ENCODE assay signal across 8 mouse cellular contexts in genomic region chr10:51677548-51678250, GRCm38 (mm10). TPM values are rescaled to one million over a fixed set of nuclear protein-coding genes. Genes with fewer than 3 reads are reported as not detected.
DNase-seq lines count a peak whose midpoint lies in the region; ATAC-seq and TF ChIP-seq lines count a peak whose summit lies in the region.

Gene Rfx6, plus strand, starts transcription at chr10:51677756.

- no peaks in the 10 kb centered on the region for H3K9me3 ChIP-seq in ES-E14 (ENCODE audit: control insufficient read depth, insufficient read depth, low read depth, low read length)
- no peaks in the 10 kb centered on the region for H3K9me3 ChIP-seq in forebrain, embryonic 13.5 days (replicated peaks)
- H3K9me3 ChIP-seq in midbrain, embryonic 15.5 days, result no peaks in the 10 kb centered on the region

- peak within 1 kb of the TSS; percentile 20; the same call in 1 of the 2 replicates for H3K9ac ChIP-seq in ES-E14 (ENCODE audit: insufficient read depth, low read depth, low read length, poor library complexity, severe bottlenecking)
- H3K9ac ChIP-seq in forebrain, embryonic 13.5 days, result peak within 1 kb of the TSS; percentile 62
- peak within 1 kb of the TSS; percentile 46 for H3K9ac ChIP-seq in midbrain, embryonic 15.5 days

- intact Hi-C loops in gastrocnemius, adult 2 months (cut with DNase I), result no loop called here
- intact Hi-C loops in gastrocnemius, postnatal 36 days (cut with DNase I), result no loop called here
- intact Hi-C loops in left cerebral cortex, postnatal 36 days (cut with DNase I), result no loop called here

- H3K27ac ChIP-seq in gastrocnemius, adult 2 months, result no peak within 1 kb of the TSS
- no peak within 1 kb of the TSS for H3K27ac ChIP-seq in ES-E14 (ENCODE audit: insufficient read depth, low read depth, low read length, poor library complexity, severe bottlenecking)
- H3K27ac ChIP-seq in forebrain, embryonic 13.5 days, result no peak within 1 kb of the TSS
- H3K27ac ChIP-seq in midbrain, embryonic 15.5 days, result no peak within 1 kb of the TSS

- peaks cover 27% of the 10 kb centered on the region for H3K27me3 ChIP-seq in forebrain, embryonic 13.5 days
- peaks cover 15% of the 10 kb centered on the region for H3K27me3 ChIP-seq in midbrain, embryonic 15.5 days (replicated peaks)

- no peaks in the 10 kb centered on the region for H3K36me3 ChIP-seq in ES-E14 (ENCODE audit: control insufficient read depth, insufficient read depth, low read length, poor library complexity, severe bottlenecking)
- H3K36me3 ChIP-seq in forebrain, embryonic 13.5 days (ENCODE audit: poor library complexity, severe bottlenecking), result no peaks in the 10 kb centered on the region
- H3K36me3 ChIP-seq in midbrain, embryonic 15.5 days (replicated peaks), result no peaks in the 10 kb centered on the region

- in situ Hi-C loops in ES-E14 (cut with MboI; ENCODE audit: low sequenced_read_pairs in 2 of 2, unreplicated experiment in 2 of 2), result no loop called here

- peak within 1 kb of the TSS; percentile 48 for H3K4me3 ChIP-seq in gastrocnemius, adult 2 months
- H3K4me3 ChIP-seq in ES-E14 (ENCODE audit: insufficient read depth in 1 of 2, low read depth in 1 of 2, low read length in 2 of 2, poor library complexity in 1 of 2, severe bottlenecking in 1 of 2), result peak within 1 kb of the TSS; percentile 58 to 68
- H3K4me3 ChIP-seq in forebrain, embryonic 13.5 days, result peak within 1 kb of the TSS; percentile 54
- H3K4me3 ChIP-seq in midbrain, embryonic 15.5 days, result peak within 1 kb of the TSS; percentile 54

- ATAC-seq in forebrain, embryonic 13.5 days, result peak; percentile 85
- ATAC-seq in midbrain, embryonic 15.5 days (replicated peaks), result peak; percentile 94
- ATAC-seq in megakaryocyte-erythroid progenitor cell, adult 5-6 weeks (replicated peaks; ENCODE audit: low FRiP score, low TSS enrichment, poor library complexity, severe bottlenecking), result no peak
- no peak for ATAC-seq in inflammation-experienced regulatory T-cells, adult 6 months

- no peak for DNase-seq in gastrocnemius, adult 2 months
- no peak for DNase-seq in gastrocnemius, postnatal 36 days
- DNase-seq in ES-E14 (ENCODE audit: low read depth, low spot score), result peak; percentile 33
- peak; percentile 12 to 13 for DNase-seq in left cerebral cortex, postnatal 36 days (ENCODE audit: low spot score in 2 of 2)

- H3K4me2 ChIP-seq in forebrain, embryonic 13.5 days, result peak within 1 kb of the TSS; percentile 97
- H3K4me2 ChIP-seq in midbrain, embryonic 15.5 days, result peak within 1 kb of the TSS; percentile 100

- no peaks in the 10 kb centered on the region for H3K4me1 ChIP-seq in ES-E14 (ENCODE audit: control insufficient read depth in 2 of 2, insufficient read depth in 2 of 2, low read length in 2 of 2, poor library complexity in 1 of 2)
- H3K4me1 ChIP-seq in forebrain, embryonic 13.5 days, result peaks cover 12% of the 10 kb centered on the region
- H3K4me1 ChIP-seq in midbrain, embryonic 15.5 days, result peaks cover 12% of the 10 kb centered on the region

- no peak for TF ChIP-seq CTCF in gastrocnemius, adult 2 months (IDR thresholded peaks at IDR 0.05)

- WGBS in forebrain, embryonic 13.5 days, result under 1% methylated on average over 38 of the region's 38 CpGs
- under 1% methylated on average over 38 of the region's 38 CpGs for WGBS in midbrain, embryonic 15.5 days

TF ChIP-seq in ES-E14, 5 proteins besides CTCF, POLR2A, EP300 and RAD21:
- TF ChIP-seq CHD2 (IDR thresholded peaks at IDR 0.05; ENCODE audit: low read depth, low read length) (no peak), HCFC1 (IDR thresholded peaks at IDR 0.05; ENCODE audit: borderline replicate concordance, insufficient read depth, low read length) (no peak), MAFK (IDR thresholded peaks at IDR 0.05; ENCODE audit: insufficient read depth, low read depth, low read length) (no peak), ZC3H11A (IDR thresholded peaks at IDR 0.05; ENCODE audit: borderline replicate concordance, low read depth, low read length) (no peak), ZNF384 (IDR thresholded peaks at IDR 0.05; ENCODE audit: low read depth, low read length) (no peak)

RNA-seq across cellular contexts. Expression of gene Rfx6, which starts in this region (rescaled TPM):
- not detected for total RNA-seq in gastrocnemius, adult 2 months (2021)
- total RNA-seq in gastrocnemius, postnatal 36 days (2021), result not detected
- 0.11 TPM in 1 of 2 replicates, not detected in the other for total RNA-seq in ES-E14 (2012; rRNA removed)
- polyA plus RNA-seq in forebrain, embryonic 13.5 days (2015; fragmentation: Nextera tagmentation; extraction: Ambion mirVana), result not detected in 2 replicates
- total RNA-seq in left cerebral cortex, postnatal 36 days (2021), result not detected
- polyA plus RNA-seq in midbrain, embryonic 15.5 days (2015; fragmentation: Nextera tagmentation; extraction: Ambion mirVana), result not detected in 2 replicates
- not detected in 2 replicates for total RNA-seq in megakaryocyte-erythroid progenitor cell, adult 5-6 weeks (2014; fragmentation: Nextera tagmentation)
- not detected in 2 replicates for total RNA-seq in megakaryocyte-erythroid progenitor cell, adult 5-6 weeks (2017)
- polyA plus RNA-seq in inflammation-experienced regulatory T-cells, adult 6 months (2017; shearing (Covaris generic)), result not detected

Comparison
In these comparisons a context has a peak if more than half of its experiments do, and no peak if none do; other contexts are left out.
1. Peak in DNase-seq, H3K4me3 ChIP-seq and H3K9ac ChIP-seq in ES-E14; RNA of the gene not detected or under 1 TPM.
2. Peak in ATAC-seq, H3K4me3 ChIP-seq, H3K9ac ChIP-seq and H3K4me2 ChIP-seq in forebrain, embryonic 13.5 days; RNA of the gene not detected or under 1 TPM.
3. Peak in DNase-seq in left cerebral cortex, postnatal 36 days; RNA of the gene not detected or under 1 TPM.
4. Peak in ATAC-seq, H3K4me3 ChIP-seq, H3K9ac ChIP-seq and H3K4me2 ChIP-seq in midbrain, embryonic 15.5 days; RNA of the gene not detected or under 1 TPM.